Mouse (Mus musculus) lung, adult 2 months (tissue): ENCODE measurements around the gene Plekhh1.

ENCODE experiments used
- CTCF ChIP-seq: fragments of 200-500 bp; IDR thresholded peaks from 2 replicates; pipeline ENCODE4 v1.5.1; 2011; ENCODE audit warnings: mild to moderate bottlenecking, low read length, control low read depth; ENCODE audit not compliant: insufficient read depth
- POLR2A ChIP-seq: fragments of 200-500 bp; IDR thresholded peaks from 2 replicates; pipeline ENCODE4 v1.6.1; 2011; ENCODE audit warnings: low read depth, mild to moderate bottlenecking, control low read depth, low read length, borderline replicate concordance; ENCODE audit errors: extremely low read depth

DNA sequence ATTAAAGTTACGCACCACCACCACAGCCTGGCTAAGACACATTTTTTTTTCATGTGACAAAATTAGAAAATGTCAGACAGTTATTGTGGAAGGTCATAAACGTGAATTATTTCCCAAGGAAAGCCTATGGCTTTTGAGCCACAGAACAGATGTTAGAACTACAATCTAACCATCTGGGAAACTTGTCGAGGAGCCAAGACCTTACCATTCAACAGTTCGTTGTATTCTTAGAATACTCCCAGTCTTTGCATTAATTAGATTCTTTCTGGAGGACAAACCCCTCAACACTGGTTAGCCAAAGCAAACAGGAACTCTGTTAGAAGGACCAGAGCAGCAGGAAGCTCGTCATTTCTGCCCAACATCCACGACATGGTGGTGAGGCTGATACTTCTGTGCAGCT is 17.2 kb downstream of the Plekhh1 start:
- TF ChIP-seq CTCF = no peak
- no peak for TF ChIP-seq POLR2A
